Mouse (Mus musculus) forebrain, embryonic 13.5 days (tissue): Measurements from ENCODE around the gene Atp2b2. TPM values are rescaled to one million over a fixed set of nuclear protein-coding genes. Genes with fewer than 3 reads are reported as not detected.
A peak's percentile ranks its signal among the peaks of the same experiment; 100 is the strongest.
"Not testable (repeated sequence)": the region's sequence is repeated elsewhere in the genome, so short reads cannot be mapped to it uniquely, and the experiment has no call there.

ENCODE experiments used
- ATAC-seq: fragments of 200-750 bp; cut with Nextera tagmentation; 2 replicates; pipeline ENCODE4 v1.8.0; 2017
- H3K27ac ChIP-seq: fragments of 300-500 bp; sonication (generic); 2 replicates; pipeline ENCODE4 v1.5.1; 2015; ENCODE audit warnings: inconsistent platforms, mild to moderate bottlenecking, moderate library complexity
- H3K27me3 ChIP-seq: fragments of 300-500 bp; sonication (generic); 2 replicates; pipeline ENCODE4 v1.6.1; 2015; ENCODE audit warnings: mild to moderate bottlenecking, inconsistent platforms
- H3K36me3 ChIP-seq: fragments of 300-500 bp; sonication (generic); 2 replicates; pipeline ENCODE4 v1.6.1; 2015; ENCODE audit warnings: mild to moderate bottlenecking, inconsistent platforms; ENCODE audit not compliant: poor library complexity, severe bottlenecking
- H3K4me1 ChIP-seq: fragments of 300-500 bp; sonication (generic); 2 replicates; pipeline ENCODE4 v1.6.1; 2015; ENCODE audit warnings: inconsistent platforms
- H3K4me2 ChIP-seq: fragments of 300-500 bp; sonication (generic); 2 replicates; pipeline ENCODE4 v1.6.1; 2015; ENCODE audit warnings: inconsistent platforms, mild to moderate bottlenecking, moderate library complexity
- H3K4me3 ChIP-seq: fragments of 300-500 bp; sonication (generic); 2 replicates; pipeline ENCODE4 v1.5.1; 2015; ENCODE audit warnings: mild to moderate bottlenecking, inconsistent platforms
- H3K9ac ChIP-seq: fragments of 300-500 bp; sonication (generic); 2 replicates; pipeline ENCODE4 v1.6.1; 2015; ENCODE audit warnings: mild to moderate bottlenecking, inconsistent platforms
- H3K9me3 ChIP-seq: fragments of 300-500 bp; sonication (generic); replicated peaks from 2 replicates; pipeline ENCODE4 v1.6.1; 2016; ENCODE audit warnings: inconsistent platforms
- WGBS: fragments of 180-500 bp; shearing (Covaris S2); methylation state at CpG from one replicate; pipeline ENCODE4 v1.1.7; 2015; 5-methylcytosine and 5-hydroxymethylcytosine counted together
- microRNA-seq: library from miRNA; unstranded; fragments of <30 nt; microRNA quantifications from one replicate; pipeline ENCODE4, GENCODE M21; 2016
- polyA plus RNA-seq: library from polyadenylated mRNA; unstranded; fragments of >200 nt; fragmentation: Nextera tagmentation; extraction: Ambion mirVana; gene quantifications from 2 replicates; pipeline ENCODE4 v1.2.1, GENCODE M21; 2015

The Atp2b2 gene
- polyA plus RNA-seq, 1 experiment from 2014 or later = 15.5 TPM

GRCm38 (mm10) chr6:113714797-113715196, 327.6 kb downstream of the Atp2b2 start:
- no peaks in the 10 kb centered on the region for H3K9me3 ChIP-seq
- no peak overlapping the region for H3K9ac ChIP-seq
- no peak overlapping the region for H3K27ac ChIP-seq
- H3K4me1 ChIP-seq = no peaks in the 10 kb centered on the region
- H3K27me3 ChIP-seq = no peaks in the 10 kb centered on the region
- H3K4me2 ChIP-seq = no peak overlapping the region
- H3K36me3 ChIP-seq = peaks cover 95% of the 10 kb centered on the region
- no peak for ATAC-seq
- WGBS = 83% methylated on average over 1 of the region's 1 CpGs
- H3K4me3 ChIP-seq = no peak overlapping the region

- ATAC-seq = no peak
- 93% methylated on average over 2 of the region's 2 CpGs for WGBS
- Histone ChIP-seq H3K36me3 (peaks cover 95% of the 10 kb centered on the region), H3K4me2 (no peak overlapping the region), H3K9ac (no peak overlapping the region), H3K4me1 (no peaks in the 10 kb centered on the region), H3K27ac (no peak overlapping the region), H3K27me3 (no peaks in the 10 kb centered on the region), H3K9me3 (no peaks in the 10 kb centered on the region), H3K4me3 (no peak overlapping the region)
These were observed 328.1 kb downstream of the Atp2b2 start for GRCm38 (mm10) chr6:113714276-113714675.

GRCm38 (mm10) chr6:113713389-113713788, 329.0 kb downstream of the Atp2b2 start:
- not testable (repeated sequence) for H3K4me2 ChIP-seq, H3K9me3 ChIP-seq, H3K27me3 ChIP-seq, H3K27ac ChIP-seq, H3K9ac ChIP-seq, H3K4me1 ChIP-seq, ATAC-seq, H3K4me3 ChIP-seq
- peaks cover 95% of the 10 kb centered on the region for H3K36me3 ChIP-seq
- WGBS = 92% methylated on average over 5 of the region's 5 CpGs

GRCm38 (mm10) chr6:113712718-113713117, 329.7 kb downstream of the Atp2b2 start:
- no peak overlapping the region for H3K9ac ChIP-seq
- H3K36me3 ChIP-seq = peaks cover 97% of the 10 kb centered on the region
- H3K9me3 ChIP-seq = no peaks in the 10 kb centered on the region
- no peak for ATAC-seq
- 93% methylated on average over 3 of the region's 3 CpGs for WGBS
- no peaks in the 10 kb centered on the region for H3K27me3 ChIP-seq
- no peaks in the 10 kb centered on the region for H3K4me1 ChIP-seq
- H3K4me3 ChIP-seq = no peak overlapping the region
- H3K4me2 ChIP-seq = no peak overlapping the region
- no peak overlapping the region for H3K27ac ChIP-seq

- Histone ChIP-seq H3K4me3 (peak overlapping the region; percentile 73), H3K9ac (peak overlapping the region; percentile 84), H3K4me2 (peak overlapping the region; percentile 98), H3K9me3 (no peaks in the 10 kb centered on the region), H3K27ac (peak overlapping the region; percentile 80), H3K4me1 (peaks cover 34% of the 10 kb centered on the region), H3K27me3 (no peaks in the 10 kb centered on the region), H3K36me3 (peaks cover 25% of the 10 kb centered on the region)
- ATAC-seq = peak; percentile 76; the same call in 1 of the 2 replicates
- WGBS = under 1% methylated on average over 105 of the region's 113 CpGs
These were observed 344.9 kb downstream of the Atp2b2 start for GRCm38 (mm10) chr6:113697222-113698205.

GRCm38 (mm10) chr6:113696582-113697221, 345.7 kb downstream of the Atp2b2 start, which contains the start of gene Tatdn2:
Gene Tatdn2, plus strand, starts transcription at chr6:113697050.
- H3K4me3 ChIP-seq = peak within 1 kb of the TSS; percentile 73
- H3K4me1 ChIP-seq = peaks cover 34% of the 10 kb centered on the region
- H3K9ac ChIP-seq = peak within 1 kb of the TSS; percentile 84
- peak within 1 kb of the TSS; percentile 98 for H3K4me2 ChIP-seq
- peaks cover 16% of the 10 kb centered on the region for H3K36me3 ChIP-seq
- ATAC-seq = peak; percentile 100
- H3K9me3 ChIP-seq = no peaks in the 10 kb centered on the region
- H3K27ac ChIP-seq = peak within 1 kb of the TSS; percentile 80
- H3K27me3 ChIP-seq = no peaks in the 10 kb centered on the region
- WGBS = under 1% methylated on average over 39 of the region's 58 CpGs

- ATAC-seq = no peak
- H3K4me3 ChIP-seq = peak overlapping the region; percentile 73
- H3K4me2 ChIP-seq = peak overlapping the region; percentile 98
- H3K27me3 ChIP-seq = no peaks in the 10 kb centered on the region
- H3K4me1 ChIP-seq = peaks cover 34% of the 10 kb centered on the region
- peaks cover 10% of the 10 kb centered on the region; the same call in 1 of the 2 replicates for H3K36me3 ChIP-seq
- WGBS = 88% methylated on average over 4 of the region's 4 CpGs
- H3K9ac ChIP-seq = no peak overlapping the region
- H3K9me3 ChIP-seq = no peaks in the 10 kb centered on the region
- H3K27ac ChIP-seq = no peak overlapping the region
These were observed 346.6 kb downstream of the Atp2b2 start for GRCm38 (mm10) chr6:113695766-113696355.

GRCm38 (mm10) chr6:113695203-113695602, 347.2 kb downstream of the Atp2b2 start:
- H3K36me3 ChIP-seq = peaks cover 7% of the 10 kb centered on the region; the same call in 1 of the 2 replicates
- H3K27ac ChIP-seq = no peak overlapping the region
- H3K27me3 ChIP-seq = no peaks in the 10 kb centered on the region
- no peak overlapping the region for H3K9ac ChIP-seq
- H3K4me2 ChIP-seq = no peak overlapping the region
- ATAC-seq = no peak
- peaks cover 33% of the 10 kb centered on the region for H3K4me1 ChIP-seq
- 61% methylated on average over 1 of the region's 1 CpGs for WGBS
- no peak overlapping the region for H3K4me3 ChIP-seq
- H3K9me3 ChIP-seq = no peaks in the 10 kb centered on the region

Small RNA genes lying within 50 kb of the gene (microRNA-seq; reads per million reads assigned to microRNA genes)
- 1.1 reads per million for gene Mir7042

Other genes with a start within 250 kb of the Atp2b2 start
- 2.4 and 2.6 TPM in 2 replicates for gene Slc6a11, start 88.6 kb upstream of the Atp2b2 start, polyA plus RNA-seq
- 67.2 and 81.0 TPM in 2 replicates for gene Slc6a1, start 240.0 kb upstream of the Atp2b2 start, polyA plus RNA-seq